Mouse (Mus musculus): ENCODE measurements at regions not wholly inside any gene's neighbourhood (a gene's known extent, or its start where the extent isn't known, plus 50 kb on each side); places are given as distances from the start of the nearest gene placed in this dataset.
"Not testable (repeated sequence)": the region's sequence is repeated elsewhere in the genome, so short reads cannot be mapped to it uniquely, and the experiment has no call there.

DNA sequence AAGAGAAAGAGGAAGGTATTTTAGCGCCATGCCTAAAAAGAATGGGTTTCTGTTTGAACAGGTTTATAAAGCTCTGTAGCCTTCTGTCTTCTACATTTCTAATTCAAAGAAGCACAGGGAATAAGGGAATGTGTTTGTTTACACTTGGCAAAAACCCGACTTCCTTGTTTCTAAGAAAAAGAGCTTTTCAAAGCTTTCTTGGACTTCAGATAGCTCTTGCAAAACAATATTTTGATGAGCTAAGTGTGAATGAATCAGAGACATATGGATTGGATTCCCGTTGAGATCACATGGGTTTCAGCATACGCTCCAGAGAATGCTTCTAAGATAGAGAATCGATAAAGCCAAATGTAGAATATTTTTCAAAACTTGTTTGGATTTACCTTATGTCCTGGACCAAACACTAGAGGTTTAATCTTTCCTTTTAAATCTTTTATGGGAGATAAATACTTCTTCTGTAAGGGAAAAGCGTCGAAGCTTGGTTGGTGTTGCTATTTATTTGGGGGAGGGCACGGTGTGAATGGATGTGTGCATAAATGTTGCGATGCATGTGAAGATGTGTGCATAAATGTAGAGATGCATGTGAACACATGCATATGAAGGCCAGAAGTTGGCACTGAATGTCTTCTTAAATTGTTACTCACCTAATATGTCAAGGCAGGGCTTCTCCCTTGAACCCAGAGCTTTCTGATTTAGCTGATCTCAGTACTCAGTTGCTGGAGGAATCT lies 576.4 kb downstream of the Nyap2 start:
- DNase-seq: no peak

- no peak for DNase-seq
Measured at GRCm38 (mm10) chr1:81661245-81661644, 571.7 kb upstream of the Gm9747 start.

DNA sequence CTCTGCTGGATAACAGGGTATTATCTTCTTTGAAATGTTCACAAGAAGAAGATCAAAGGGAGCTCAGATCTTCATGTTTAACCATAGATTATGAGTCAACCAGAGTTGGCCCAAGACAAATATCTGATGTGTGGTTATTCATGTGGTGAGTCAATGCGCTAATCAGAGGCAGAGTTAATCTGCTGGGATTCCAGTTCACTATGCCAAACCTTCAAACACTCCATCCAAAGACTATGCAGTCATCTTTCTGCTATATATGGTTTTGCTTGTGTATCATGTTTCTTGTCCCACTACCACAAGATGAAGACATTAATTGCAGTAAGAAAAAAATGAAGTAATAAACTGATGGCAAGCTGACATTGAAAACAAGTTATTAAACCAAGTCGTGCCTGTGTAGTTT lies 561.8 kb upstream of the Gm9747 start:
- DNase-seq: no peak

GRCm38 (mm10) chr1:81671725-81672124 lies 561.2 kb upstream of the Gm9747 start:
- DNase-seq: no peak

GRCm38 (mm10) chr1:81675576-81676342 lies 557.2 kb upstream of the Gm9747 start:
- no peak for DNase-seq

DNA sequence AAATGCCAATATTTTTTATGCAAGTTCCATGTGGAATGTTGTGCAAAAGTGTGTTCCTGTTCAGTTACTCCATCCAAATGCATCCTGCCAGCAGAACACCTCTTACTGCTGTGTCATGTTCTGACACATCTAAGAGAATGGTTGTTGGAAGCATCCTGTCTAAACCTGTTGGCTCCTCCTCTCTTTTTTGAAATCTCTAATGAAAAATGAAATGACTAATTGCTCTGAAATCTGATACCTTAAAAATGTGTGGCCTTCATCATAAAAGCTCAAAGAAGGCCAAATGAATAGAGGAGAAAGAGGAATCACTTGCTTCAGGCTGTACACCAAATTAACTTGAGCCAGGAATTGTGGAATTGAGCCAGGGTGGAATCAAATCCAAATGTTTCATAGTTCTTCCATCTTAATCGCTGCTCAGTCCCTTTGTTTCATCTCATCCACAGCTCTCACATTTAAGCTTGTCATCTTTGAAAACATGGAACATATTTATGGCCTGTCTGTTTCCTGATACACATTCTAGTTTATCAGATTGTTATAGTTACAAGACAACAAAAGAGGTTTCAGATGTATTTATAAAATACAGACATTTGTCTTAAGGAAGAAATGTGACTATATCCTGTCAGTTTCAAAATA lies 555.0 kb upstream of the Gm9747 start:
- DNase-seq: no peak

DNA sequence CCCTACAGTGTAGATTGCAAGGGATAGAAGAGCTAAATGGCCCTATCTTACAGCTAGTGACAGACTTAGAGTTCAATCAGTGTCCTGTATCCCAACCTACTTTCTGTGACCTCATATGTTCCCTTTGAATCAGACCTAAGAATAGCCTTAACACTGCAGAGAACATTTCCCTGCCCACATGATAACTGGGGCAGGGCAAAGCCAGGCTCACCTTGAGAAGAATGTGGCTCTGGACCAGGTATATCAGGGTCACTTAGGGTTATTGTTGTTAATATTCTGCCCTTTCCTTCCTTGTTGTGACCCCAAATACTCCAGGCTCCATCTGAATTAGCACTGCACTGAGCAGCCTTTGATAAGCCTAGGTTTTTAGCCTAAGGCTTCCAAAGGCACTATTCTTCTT lies 536.8 kb upstream of the Gm9747 start:
- DNase-seq: no peak

DNA sequence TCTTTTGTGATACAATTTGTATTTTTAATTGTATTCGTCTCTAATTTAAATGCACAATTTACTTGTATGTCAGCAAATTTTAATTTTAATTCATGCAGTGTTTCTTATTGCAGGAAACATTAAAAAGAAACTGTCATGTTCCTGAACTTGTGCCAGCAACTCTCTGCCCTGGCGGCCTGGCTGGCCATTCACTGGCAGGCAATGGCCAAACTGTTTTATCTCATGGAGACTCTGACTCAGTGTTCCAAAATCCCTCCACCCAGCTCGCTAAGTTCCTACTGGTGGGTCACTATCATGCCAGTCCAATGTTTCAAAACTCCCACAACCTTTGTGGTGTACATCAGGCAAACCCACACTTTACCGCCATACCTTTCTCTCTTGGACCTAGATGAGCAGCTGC lies 523.7 kb upstream of the Gm9747 start:
- no peak for DNase-seq

DNA sequence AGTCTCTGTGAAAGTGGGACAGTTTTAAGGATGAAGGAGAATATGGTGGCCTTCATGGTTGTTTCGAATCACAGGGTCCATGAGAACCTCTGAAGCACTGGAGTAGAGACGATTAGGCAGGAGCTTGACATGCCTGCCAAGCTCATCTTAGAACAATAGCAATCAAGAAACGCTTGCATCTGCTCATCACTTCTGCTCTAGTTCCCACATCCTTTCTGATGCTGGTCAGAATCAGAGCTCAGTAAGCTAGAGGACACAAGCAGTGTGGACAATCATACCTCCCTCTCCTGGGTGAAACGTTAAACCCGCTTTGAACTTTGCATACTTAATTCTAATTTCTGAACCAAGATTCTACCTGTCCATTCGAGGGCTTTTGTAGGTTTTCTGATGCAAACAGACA lies 515.8 kb upstream of the Gm9747 start:
- no peak for DNase-seq

DNA sequence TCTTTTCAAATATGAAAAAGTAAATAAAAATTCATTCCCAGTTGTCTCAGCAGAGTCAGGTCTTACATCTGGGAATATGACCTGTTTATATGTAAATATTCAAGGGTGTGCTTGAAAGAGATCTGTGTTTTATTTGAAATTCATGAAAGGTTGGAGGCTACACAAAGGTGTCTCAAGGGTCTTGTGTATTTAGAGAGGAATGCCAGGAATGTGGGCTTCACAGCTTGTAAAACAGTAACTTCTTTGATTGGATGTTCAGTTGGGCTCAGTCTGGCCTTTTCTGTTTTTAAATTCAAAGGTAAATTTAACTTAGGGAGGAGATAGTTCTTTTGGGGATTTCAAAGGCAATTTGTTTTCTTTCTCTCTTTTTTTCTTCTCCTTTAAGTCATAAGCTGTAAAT lies 514.7 kb upstream of the Gm9747 start:
- DNase-seq: no peak

- DNase-seq: no peak
Measured at GRCm38 (mm10) chr1:81724859-81725258, 508.1 kb upstream of the Gm9747 start.

DNA sequence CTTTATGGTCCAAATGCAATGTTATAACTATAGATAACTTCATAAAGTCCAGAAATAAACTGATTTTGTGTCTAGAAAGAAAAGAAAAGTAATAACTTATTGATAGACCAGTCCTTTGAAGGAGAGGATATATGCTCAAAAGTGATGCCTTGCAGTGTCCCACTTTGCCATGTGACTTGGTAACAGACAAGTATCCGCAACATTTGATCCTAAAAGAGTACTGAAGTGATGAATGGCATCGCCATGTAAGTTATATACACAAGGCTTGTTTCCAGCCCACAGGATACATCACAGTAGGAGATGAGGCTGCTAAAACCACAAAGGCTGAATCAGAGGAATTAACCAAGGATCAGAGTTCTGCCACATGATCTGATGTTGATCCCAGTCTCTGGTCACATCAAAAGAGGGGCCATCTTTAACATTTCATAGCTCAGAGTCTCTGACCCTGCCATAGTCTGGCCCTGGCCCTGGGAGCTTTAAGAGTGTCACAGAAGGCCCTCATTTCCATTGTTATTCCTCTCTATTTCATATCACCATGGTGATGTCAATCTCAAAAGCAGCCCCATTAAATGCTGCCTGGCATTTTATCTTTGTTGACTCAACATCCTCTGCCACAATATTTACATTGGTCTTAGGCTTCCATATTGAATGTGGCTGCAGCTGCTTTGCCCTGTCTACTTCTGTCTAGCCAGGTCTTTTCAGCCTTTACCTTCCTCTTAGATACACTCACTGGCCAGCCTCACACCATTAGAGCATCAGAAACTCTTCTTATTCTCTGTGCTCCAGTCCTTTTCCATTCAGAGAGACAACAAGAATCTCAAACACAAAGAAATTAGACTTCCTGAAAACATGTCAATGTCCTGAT lies 506.4 kb upstream of the Gm9747 start:
- DNase-seq: no peak

DNA sequence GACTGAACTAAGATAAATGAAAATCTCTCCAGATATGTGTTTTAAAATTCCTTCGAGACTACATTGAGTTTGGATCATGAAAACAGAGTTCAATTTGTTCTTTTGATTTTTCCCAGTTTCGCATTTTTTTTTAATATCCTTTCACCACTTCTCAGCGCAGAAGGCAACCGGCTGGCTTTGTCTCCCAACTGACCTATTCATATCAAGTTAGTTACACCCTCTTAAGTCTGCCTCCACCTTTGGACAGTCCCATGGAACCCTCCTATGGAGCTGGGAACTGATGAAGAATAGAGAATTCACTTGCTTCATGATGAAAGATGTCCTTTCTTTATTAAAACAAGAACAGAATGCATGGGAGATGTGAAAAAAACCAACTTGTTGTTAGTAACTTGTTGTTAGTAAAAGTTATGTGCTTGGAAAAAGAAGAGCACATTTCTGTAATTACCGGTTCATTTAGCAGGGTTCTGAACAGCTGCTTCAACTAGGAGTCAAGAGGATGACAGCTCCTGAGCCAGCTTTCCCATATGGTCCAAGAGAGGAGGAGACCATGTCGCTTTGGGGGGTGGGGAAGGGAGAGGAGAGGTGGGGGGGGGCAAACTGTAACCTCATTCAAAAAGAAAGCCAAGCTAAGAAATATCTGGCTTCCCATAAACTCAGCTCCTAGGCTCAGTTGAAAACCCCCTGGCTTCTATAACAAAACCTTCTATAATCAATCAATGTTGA lies 495.6 kb upstream of the Gm9747 start:
- DNase-seq: no peak

GRCm38 (mm10) chr1:81738384-81738783 lies 494.5 kb upstream of the Gm9747 start:
- DNase-seq: no peak

DNA sequence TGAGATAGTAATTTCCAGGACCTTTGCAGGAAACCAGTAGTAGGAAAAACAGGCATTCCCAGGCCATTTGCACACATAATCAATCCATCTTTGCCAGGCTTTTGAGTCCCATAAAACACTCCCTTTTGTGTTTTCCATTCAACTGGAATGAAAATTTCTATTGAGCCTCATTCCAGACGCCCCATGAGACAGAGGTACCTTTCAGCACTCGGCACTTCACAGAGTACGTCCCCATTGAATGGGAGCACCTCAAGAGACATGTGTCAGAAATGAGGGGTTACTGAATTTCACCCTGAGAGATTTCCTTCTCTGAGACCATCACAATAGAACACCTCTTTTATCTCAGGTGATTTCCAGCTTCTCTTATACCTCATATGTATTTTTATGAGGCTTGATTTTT lies 493.5 kb upstream of the Gm9747 start:
- no peak for DNase-seq

GRCm38 (mm10) chr1:81739981-81740380 lies 492.9 kb upstream of the Gm9747 start:
- DNase-seq: no peak

GRCm38 (mm10) chr1:81741882-81742281 lies 491.0 kb upstream of the Gm9747 start:
- not testable (repeated sequence) for DNase-seq

- DNase-seq: no peak
Measured at GRCm38 (mm10) chr1:81744524-81744923, 488.4 kb upstream of the Gm9747 start.

DNA sequence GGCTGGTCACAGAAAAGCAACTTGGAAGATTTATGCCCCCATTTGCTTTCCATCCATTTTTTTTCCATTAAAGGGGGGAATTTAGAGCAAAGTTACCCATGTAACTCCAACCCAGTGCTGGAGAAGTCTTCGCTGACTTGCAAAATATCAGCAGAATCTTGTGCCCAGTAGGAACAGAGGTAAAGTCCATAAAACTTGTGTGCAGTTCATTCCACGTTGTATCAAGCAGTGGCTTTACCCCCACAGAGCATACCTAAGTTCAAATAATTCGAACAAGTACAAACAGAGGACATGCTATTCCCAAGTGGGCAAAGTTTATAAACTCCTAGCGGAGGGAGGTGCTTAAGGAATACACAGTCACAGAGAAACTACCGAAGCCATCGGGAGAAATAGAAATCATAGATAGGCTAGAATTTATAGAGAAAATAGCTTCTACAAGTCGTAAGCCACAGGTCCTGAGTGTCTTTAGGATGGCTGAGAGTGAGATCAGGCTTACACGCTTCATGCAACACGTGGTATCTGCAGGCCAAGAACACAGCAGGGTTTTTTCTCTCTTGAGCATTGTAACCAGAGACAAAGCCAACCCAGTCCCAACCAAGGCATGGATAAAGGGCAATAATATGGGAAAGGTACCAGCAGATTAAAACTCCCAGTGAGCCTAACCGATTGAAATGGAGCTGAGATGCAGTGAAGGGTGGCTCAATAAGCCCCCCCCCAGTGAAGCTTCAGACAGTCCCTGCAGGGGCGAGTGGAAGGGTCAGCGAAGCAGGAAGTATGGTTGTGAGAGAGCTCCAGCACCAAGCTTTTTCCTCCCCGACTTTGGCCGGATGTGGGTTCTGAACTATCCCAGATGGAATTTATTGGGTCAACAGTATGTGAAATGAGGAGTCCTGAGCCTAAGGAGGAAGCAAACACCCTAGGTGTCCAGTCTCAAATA lies 487.6 kb upstream of the Gm9747 start:
- DNase-seq: no peak

GRCm38 (mm10) chr1:81746013-81746412 lies 486.9 kb upstream of the Gm9747 start:
- DNase-seq: no peak

DNA sequence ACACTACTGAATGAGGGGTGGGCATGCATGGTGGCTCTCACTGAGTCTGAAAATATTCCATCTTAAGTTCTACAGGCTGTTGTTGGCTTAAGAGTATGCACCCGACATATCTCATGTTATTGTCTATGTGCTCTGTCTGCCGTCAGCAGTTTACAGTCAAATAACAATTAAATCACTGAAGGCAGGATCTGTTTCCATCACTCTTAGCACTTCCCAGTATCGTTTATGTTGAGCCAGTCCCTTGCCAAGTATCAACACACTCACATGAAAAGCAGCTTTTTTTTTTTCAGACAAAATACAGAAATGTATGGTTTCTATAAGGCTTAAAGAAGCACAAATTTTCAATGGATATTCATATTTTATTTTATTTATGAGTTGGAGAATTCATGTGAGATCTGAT lies 485.9 kb upstream of the Gm9747 start:
- no peak for DNase-seq

Data from cerebellum, adult 11-12 months (tissue).